Mouse (Mus musculus): ENCODE measurements around the gene Vamp3. TPM values are rescaled to one million over a fixed set of nuclear protein-coding genes. Genes with fewer than 3 reads are reported as not detected.

Vamp3 gene
- polyA plus RNA-seq, 1 experiment from 2014 or later = 131 TPM

Other genes with a start within 250 kb of the Vamp3 start
- gene Errfi1, start 204.0 kb downstream of the Vamp3 start, polyA plus RNA-seq (2016; fragmentation: Nextera tagmentation; extraction: Ambion mirVana) = 23.4 and 25.2 TPM in 2 replicates
- gene Park7, start 143.5 kb downstream of the Vamp3 start, polyA plus RNA-seq (2016; fragmentation: Nextera tagmentation; extraction: Ambion mirVana) = 456 and 487 TPM in 2 replicates
- gene Tnfrsf9, start 143.4 kb downstream of the Vamp3 start, polyA plus RNA-seq (2016; fragmentation: Nextera tagmentation; extraction: Ambion mirVana) = 0.21 and 0.33 TPM in 2 replicates
- not detected in 2 replicates for gene Uts2, start 60.9 kb downstream of the Vamp3 start, polyA plus RNA-seq (2016; fragmentation: Nextera tagmentation; extraction: Ambion mirVana)
- gene Per3, start 13.3 kb downstream of the Vamp3 start, polyA plus RNA-seq (2016; fragmentation: Nextera tagmentation; extraction: Ambion mirVana) = 5.8 and 6.2 TPM in 2 replicates
- not detected in 2 replicates for gene Gm13090, start 31.6 kb upstream of the Vamp3 start, polyA plus RNA-seq (2016; fragmentation: Nextera tagmentation; extraction: Ambion mirVana)